Mouse (Mus musculus) embryonic facial prominence, embryonic 11.5 days (tissue): ENCODE results near the gene Abcb1b. TPM values are rescaled to one million over a fixed set of nuclear protein-coding genes. Genes with fewer than 3 reads are reported as not detected.
A peak's percentile ranks its signal among the peaks of the same experiment; 100 is the strongest.
"Not testable (repeated sequence)": the region's sequence is repeated elsewhere in the genome, so short reads cannot be mapped to it uniquely, and the experiment has no call there.

ENCODE experiments used
- ATAC-seq: fragments of 200-750 bp; cut with Nextera tagmentation; replicated peaks from 2 replicates; pipeline ENCODE4 v1.8.0; 2017; ENCODE audit warnings: low read depth; ENCODE audit not compliant: insufficient number of reproducible peaks, low FRiP score, low TSS enrichment
- DNase-seq: peaks from one replicate; pipeline ENCODE4 v3.0.0-alpha.2; 2015; ENCODE audit warnings: low spot score
- H3K27ac ChIP-seq: fragments of 300-500 bp; sonication (generic); replicated peaks from 2 replicates; pipeline ENCODE4 v1.5.1; 2014; ENCODE audit warnings: mild to moderate bottlenecking, low read depth, low read length, control low read depth
- H3K27me3 ChIP-seq: fragments of 300-500 bp; sonication (generic); 2 replicates; pipeline ENCODE4 v1.6.1; 2014; ENCODE audit warnings: mild to moderate bottlenecking, low read length, moderate library complexity, mixed read lengths; ENCODE audit not compliant: control insufficient read depth, insufficient read depth
- H3K36me3 ChIP-seq: fragments of 300-500 bp; sonication (generic); replicated peaks from 2 replicates; pipeline ENCODE4 v1.6.1; 2014; ENCODE audit warnings: low read depth, mild to moderate bottlenecking, low read length, moderate library complexity, mixed read lengths; ENCODE audit not compliant: control insufficient read depth, insufficient read depth
- H3K4me1 ChIP-seq: fragments of 300-500 bp; sonication (generic); 2 replicates; pipeline ENCODE4 v1.6.1; 2014; ENCODE audit warnings: low read length, mixed read lengths; ENCODE audit not compliant: control insufficient read depth, insufficient read depth
- H3K4me2 ChIP-seq: fragments of 300-500 bp; sonication (generic); 2 replicates; pipeline ENCODE4 v1.6.1; 2014; ENCODE audit warnings: low read depth, mild to moderate bottlenecking, control low read depth, low read length, moderate library complexity
- H3K4me3 ChIP-seq: fragments of 300-500 bp; sonication (generic); 2 replicates; pipeline ENCODE4 v1.5.1; 2014; ENCODE audit warnings: low read depth, low read length, control low read depth
- H3K9ac ChIP-seq: fragments of 300-500 bp; sonication (generic); replicated peaks from 2 replicates; pipeline ENCODE4 v1.6.1; 2014; ENCODE audit warnings: mild to moderate bottlenecking, control low read depth, low read length
- H3K9me3 ChIP-seq: fragments of 300-500 bp; sonication (generic); replicated peaks from 2 replicates; pipeline ENCODE4 v1.6.1; 2016; ENCODE audit warnings: mild to moderate bottlenecking, low read length, inconsistent platforms, mixed read lengths; ENCODE audit not compliant: control insufficient read depth
- WGBS: fragments of 180-500 bp; shearing (Covaris S2); extraction: QIAGEN DNeasy Blood & Tissue Kit; methylation state at CpG from one replicate; pipeline ENCODE4 v1.1.7; 2014; 5-methylcytosine and 5-hydroxymethylcytosine counted together
- polyA plus RNA-seq: library from polyadenylated mRNA; unstranded; fragments of >200 nt; fragmentation: Nextera tagmentation; extraction: Ambion mirVana; gene quantifications from 2 replicates; pipeline ENCODE4 v1.2.1, GENCODE M21; 2014

The Abcb1b gene
- polyA plus RNA-seq, 1 experiment from 2014 or later, result 0.77 TPM

GRCm38 (mm10) chr5:8848607-8849575 is 50.9 kb downstream of the Abcb1b start:
- not testable (repeated sequence) for H3K4me1 ChIP-seq, H3K36me3 ChIP-seq, H3K4me3 ChIP-seq, H3K27ac ChIP-seq, H3K9me3 ChIP-seq, ATAC-seq, H3K27me3 ChIP-seq, H3K4me2 ChIP-seq, H3K9ac ChIP-seq, DNase-seq
- 50% methylated on average over 5 of the region's 9 CpGs for WGBS

DNA sequence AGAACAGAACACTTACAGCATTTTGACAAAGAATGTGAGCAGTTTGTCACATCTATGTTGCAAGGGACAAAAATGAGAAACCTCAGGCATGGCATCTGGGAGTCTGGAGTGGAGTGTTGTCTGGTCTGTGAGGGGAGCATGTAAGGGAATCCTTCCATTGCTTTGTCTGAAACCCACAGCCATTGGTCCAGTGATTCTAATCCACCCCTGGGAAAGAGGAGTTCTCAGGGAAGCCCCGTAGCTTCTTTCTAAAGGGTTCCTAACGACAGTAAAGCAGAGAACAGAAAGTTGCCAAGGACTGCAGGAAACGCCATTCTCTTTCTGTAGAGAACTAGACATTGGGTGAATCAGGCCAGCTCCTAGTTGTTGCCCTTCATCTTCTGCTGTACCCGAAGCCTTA is 52.9 kb downstream of the Abcb1b start:
- Histone ChIP-seq H3K27me3 (no peaks in the 10 kb centered on the region), H3K9ac (no peak overlapping the region), H3K4me1 (no peaks in the 10 kb centered on the region), H3K36me3 (no peaks in the 10 kb centered on the region), H3K27ac (no peak overlapping the region), H3K9me3 (no peaks in the 10 kb centered on the region), H3K4me3 (no peak overlapping the region), H3K4me2 (no peak overlapping the region)
- ATAC-seq (no peak), DNase-seq (no peak)
- WGBS, result 67% methylated on average over 4 of the region's 4 CpGs

DNA sequence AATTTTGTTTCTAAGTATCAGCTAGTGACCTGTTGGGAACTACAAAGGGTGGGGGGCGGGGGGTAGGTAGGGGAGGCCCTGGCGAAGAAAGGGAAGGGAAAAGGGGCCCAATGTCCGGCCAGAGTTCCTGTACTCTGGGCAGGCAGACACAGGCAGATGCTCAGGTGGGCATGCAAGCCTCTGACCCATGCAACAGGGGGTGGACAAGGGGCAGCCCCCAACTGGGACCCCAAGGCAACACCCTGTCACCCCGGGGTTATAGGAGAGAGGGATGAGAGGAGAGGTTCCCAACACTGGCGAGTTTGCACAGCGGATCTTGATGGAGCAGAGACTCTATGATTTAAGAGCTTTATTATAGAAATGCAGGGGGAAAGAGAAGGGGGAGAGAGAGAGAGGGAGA is 59.3 kb downstream of the Abcb1b start:
- H3K4me2 ChIP-seq, result no peak overlapping the region
- WGBS, result 76% methylated on average over 6 of the region's 6 CpGs
- H3K4me3 ChIP-seq, result no peak overlapping the region
- H3K9me3 ChIP-seq, result no peaks in the 10 kb centered on the region
- ATAC-seq, result no peak
- H3K27ac ChIP-seq, result no peak overlapping the region
- H3K9ac ChIP-seq, result no peak overlapping the region
- H3K27me3 ChIP-seq, result no peaks in the 10 kb centered on the region
- H3K4me1 ChIP-seq, result no peaks in the 10 kb centered on the region
- no peaks in the 10 kb centered on the region for H3K36me3 ChIP-seq
- DNase-seq, result no peak

DNA sequence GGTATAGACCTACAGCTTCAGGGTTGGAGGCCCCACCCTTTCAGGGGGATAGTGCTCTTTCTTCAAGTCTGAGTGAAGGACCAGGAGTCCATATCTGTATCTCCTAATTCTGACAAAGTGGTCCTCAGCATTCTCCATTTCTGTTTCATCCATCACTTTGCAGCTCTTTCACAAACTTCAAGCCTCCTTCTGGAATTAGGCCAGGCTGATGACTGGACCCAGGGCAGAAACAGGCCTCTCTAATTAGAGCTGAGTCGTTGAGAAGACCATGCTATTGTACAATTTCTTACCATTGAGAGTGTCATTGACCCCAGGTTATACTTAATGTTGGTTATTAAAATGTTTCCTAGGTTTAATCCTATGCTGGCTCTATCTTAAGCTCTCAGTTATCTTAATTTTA is 63.9 kb downstream of the Abcb1b start:
- ATAC-seq, result no peak
- Histone ChIP-seq H3K4me1 (no peaks in the 10 kb centered on the region), H3K9ac (no peak overlapping the region), H3K27me3 (no peaks in the 10 kb centered on the region), H3K36me3 (no peaks in the 10 kb centered on the region), H3K4me3 (no peak overlapping the region), H3K9me3 (no peaks in the 10 kb centered on the region), H3K27ac (no peak overlapping the region), H3K4me2 (no peak overlapping the region)
- WGBS, result 57% methylated on average over 1 of the region's 1 CpGs
- DNase-seq, result no peak

GRCm38 (mm10) chr5:8863580-8864337 is 65.8 kb downstream of the Abcb1b start:
- Histone ChIP-seq H3K9ac (no peak overlapping the region), H3K4me2 (no peak overlapping the region), H3K36me3 (no peaks in the 10 kb centered on the region), H3K4me1 (no peaks in the 10 kb centered on the region), H3K9me3 (no peaks in the 10 kb centered on the region), H3K27ac (no peak overlapping the region), H3K27me3 (no peaks in the 10 kb centered on the region), H3K4me3 (no peak overlapping the region)
- DNase-seq (no peak), ATAC-seq (no peak)
- 53% methylated on average over 14 of the region's 14 CpGs for WGBS

GRCm38 (mm10) chr5:8865630-8866029 is 67.7 kb downstream of the Abcb1b start:
- not testable (repeated sequence) for DNase-seq, H3K9ac ChIP-seq, H3K4me1 ChIP-seq, H3K36me3 ChIP-seq, H3K9me3 ChIP-seq, H3K4me2 ChIP-seq, ATAC-seq, H3K4me3 ChIP-seq, H3K27me3 ChIP-seq, H3K27ac ChIP-seq
- WGBS, result 96% methylated on average over 11 of the region's 11 CpGs

DNA sequence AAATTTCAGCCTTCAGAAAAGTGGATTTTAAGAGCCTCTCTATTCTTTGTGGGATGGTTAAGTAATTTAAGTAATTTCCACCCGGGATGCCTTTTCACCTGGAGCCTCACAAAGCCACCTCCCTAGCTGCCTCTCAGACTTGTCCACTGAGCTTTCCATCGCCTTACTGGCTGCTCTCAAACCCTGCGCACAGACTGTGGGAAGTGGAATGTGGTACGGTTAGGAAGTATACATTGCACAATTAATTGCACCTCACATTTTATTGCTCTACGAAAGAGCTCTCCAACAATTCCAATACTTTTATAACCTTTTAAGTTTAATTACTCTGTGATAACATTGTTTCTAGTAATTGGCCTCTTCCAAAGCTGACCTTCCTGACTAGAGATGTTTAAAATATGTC is 68.4 kb downstream of the Abcb1b start:
- ATAC-seq (no peak), DNase-seq (no peak)
- no peaks in the 10 kb centered on the region for H3K36me3 ChIP-seq
- no peak overlapping the region for H3K9ac ChIP-seq
- WGBS, result 88% methylated on average over 5 of the region's 5 CpGs
- H3K27ac ChIP-seq, result no peak overlapping the region
- H3K4me1 ChIP-seq, result no peaks in the 10 kb centered on the region
- no peak overlapping the region for H3K4me2 ChIP-seq
- H3K27me3 ChIP-seq, result no peaks in the 10 kb centered on the region
- no peaks in the 10 kb centered on the region for H3K9me3 ChIP-seq
- no peak overlapping the region for H3K4me3 ChIP-seq

GRCm38 (mm10) chr5:8868019-8868418 is 70.1 kb downstream of the Abcb1b start:
- ATAC-seq (no peak), DNase-seq (peak; percentile 39)
- 6% methylated on average over 1 of the region's 1 CpGs for WGBS
- H3K36me3 ChIP-seq, result no peaks in the 10 kb centered on the region
- H3K9me3 ChIP-seq, result no peaks in the 10 kb centered on the region
- H3K9ac ChIP-seq, result no peak overlapping the region
- no peaks in the 10 kb centered on the region for H3K27me3 ChIP-seq
- H3K4me1 ChIP-seq, result no peaks in the 10 kb centered on the region
- H3K4me2 ChIP-seq, result no peak overlapping the region
- H3K27ac ChIP-seq, result no peak overlapping the region
- H3K4me3 ChIP-seq, result no peak overlapping the region
